Mouse (Mus musculus): Measurements from ENCODE around the gene Ttc25.

DNA sequence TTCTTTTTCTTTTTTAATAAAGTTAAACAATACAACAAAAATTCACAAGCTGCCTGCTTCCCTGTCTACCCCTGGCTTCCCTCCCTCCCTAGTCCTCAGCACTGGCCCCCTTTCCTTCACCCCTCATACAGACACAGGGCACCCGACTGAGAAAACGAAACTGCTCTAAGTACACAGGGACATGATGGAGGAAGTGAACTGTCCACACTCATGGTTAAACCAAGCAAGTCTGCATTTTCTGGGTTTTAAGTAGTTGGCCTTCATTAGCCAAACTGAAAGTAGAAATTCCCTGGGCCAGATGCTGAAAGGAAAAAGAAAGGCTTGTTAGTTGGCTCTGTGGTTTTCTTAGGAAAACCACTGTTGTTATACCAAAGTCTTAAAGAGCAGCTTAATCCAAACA lies 37.4 kb downstream of the Ttc25 start:
- TF ChIP-seq CTCF (IDR thresholded peaks at IDR 0.05; ENCODE audit: low read depth, low read length) (no peak), POLR2A (IDR thresholded peaks at IDR 0.05; ENCODE audit: extremely low read depth, insufficient read depth, low read length) (no peak)
